Mouse (Mus musculus): ENCODE results near the gene Pttg1ip.

GRCm38 (mm10) chr10:77581408-77582284 is at the start of gene Pttg1ip:
- no peak for TF ChIP-seq CTCF (IDR thresholded peaks at IDR 0.05; ENCODE audit: control insufficient read depth, insufficient read depth, insufficient read length)
- no peak for TF ChIP-seq MYOD1 (IDR thresholded peaks at IDR 0.05; ENCODE audit: control insufficient read depth, insufficient read length, low read depth)
- no peak for TF ChIP-seq USF1 (IDR thresholded peaks at IDR 0.05; ENCODE audit: low read depth)
- TF ChIP-seq MYOG (IDR thresholded peaks at IDR 0.05; ENCODE audit: control insufficient read depth, extremely low read depth, insufficient read length) = no peak
- TF ChIP-seq CEBPB (IDR thresholded peaks at IDR 0.05; ENCODE audit: low read depth) = no peak
- TF ChIP-seq MAX (IDR thresholded peaks at IDR 0.05) = no peak
